Mouse (Mus musculus): ENCODE measurements around the gene H2afx. TPM values are rescaled to one million over a fixed set of nuclear protein-coding genes. Genes with fewer than 3 reads are reported as not detected.
A peak's percentile ranks its signal among the peaks of the same experiment; 100 is the strongest.
"Not testable (repeated sequence)": the region's sequence is repeated elsewhere in the genome, so short reads cannot be mapped to it uniquely, and the experiment has no call there.

H2afx gene
- total RNA-seq, 2 experiments from 2014 or later: 50.5 to 59.1 TPM

DNA sequence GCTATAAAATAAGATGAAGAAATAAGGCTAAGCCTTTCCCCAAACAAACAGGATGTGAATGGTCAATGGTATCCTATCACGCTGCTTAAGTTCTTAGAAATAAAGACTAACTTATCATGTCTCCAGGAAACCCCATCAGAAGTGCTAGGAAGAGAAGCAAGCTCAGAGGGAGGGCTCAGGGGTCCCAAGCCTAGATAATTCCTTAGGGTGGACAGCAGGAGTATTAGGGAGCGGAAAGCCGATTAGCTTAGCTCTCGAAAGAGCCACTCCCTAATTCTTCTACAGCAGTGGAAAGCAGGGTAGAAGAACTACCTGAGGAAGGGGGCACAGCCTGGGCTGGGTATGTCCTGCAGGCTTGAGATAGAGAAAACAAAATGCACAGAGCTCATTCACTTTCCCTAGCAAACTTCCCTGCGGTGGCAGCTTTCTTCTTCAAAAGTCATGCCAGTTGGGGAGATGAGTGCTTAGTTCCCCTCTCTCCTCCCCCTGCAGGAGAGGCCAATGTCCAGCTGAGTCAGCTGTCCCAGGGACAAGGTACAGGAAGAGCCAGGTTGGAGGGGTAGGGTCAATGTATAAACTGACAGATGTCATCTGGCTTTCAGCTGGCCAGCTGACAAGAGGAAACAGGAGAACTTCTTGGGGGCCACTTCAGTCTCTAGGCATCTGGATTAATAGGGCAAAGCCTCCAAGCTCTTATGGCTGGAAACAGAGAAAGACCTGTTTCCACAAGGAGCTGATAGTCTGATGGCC, 16.2 kb upstream of the H2afx start:
- no peak for DNase-seq (ENCODE audit: low spot score in 2 of 2)

DNA sequence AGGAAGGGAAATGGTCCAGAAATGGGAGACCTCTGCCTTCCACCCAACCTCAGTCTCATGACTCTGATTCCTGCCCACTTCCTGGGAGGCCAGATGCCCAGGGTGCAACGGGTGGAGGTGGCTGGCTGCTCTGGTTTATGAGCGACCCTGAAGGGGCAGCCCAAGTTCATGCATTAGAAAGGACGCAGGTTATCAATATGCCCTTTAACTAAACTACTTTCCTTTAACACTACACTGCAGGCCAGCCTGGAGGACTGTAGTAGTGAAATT, 15.7 kb upstream of the H2afx start:
- no peak for DNase-seq (ENCODE audit: low spot score in 2 of 2)

DNA sequence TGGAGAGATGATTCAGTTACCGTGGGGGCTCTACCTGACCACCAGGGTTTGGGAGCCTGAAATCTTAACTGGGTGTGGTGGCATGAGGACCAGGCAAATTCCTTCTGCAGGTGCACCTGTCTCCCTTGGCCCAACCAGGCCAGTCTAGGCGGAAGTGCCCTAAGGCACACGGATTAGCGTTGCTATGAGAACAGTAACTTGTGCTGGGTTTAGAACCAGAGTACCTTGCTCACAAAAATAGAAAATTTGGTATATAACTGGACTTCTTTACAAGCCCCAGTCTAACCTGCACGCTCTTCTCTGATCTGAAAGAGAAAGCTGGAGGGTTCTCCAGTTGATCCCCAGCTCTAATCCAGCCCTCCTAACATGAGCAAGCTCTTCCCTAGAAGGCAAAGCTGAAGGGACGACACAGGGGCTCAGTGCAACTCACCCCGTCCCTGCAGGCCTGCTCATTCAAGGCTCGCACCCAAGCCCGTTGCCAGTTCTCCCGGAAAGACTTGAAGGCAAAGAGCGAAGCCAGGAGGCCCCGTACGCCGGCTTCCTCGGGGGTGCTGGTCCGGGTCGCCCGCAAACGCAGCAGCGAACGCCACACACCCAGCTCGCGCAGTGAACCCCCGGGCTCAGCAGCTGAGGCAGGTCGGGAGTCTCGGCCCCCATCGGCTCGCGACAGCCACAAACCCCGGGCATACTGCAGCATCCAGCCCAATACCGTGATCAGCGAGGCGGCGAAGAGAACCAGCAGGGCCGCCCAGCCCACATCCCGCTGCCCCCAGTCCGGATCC, 15.2 kb upstream of the H2afx start:
- DNase-seq (ENCODE audit: low spot score in 2 of 2): peak in 1 of 2 experiments; percentile 42

DNA sequence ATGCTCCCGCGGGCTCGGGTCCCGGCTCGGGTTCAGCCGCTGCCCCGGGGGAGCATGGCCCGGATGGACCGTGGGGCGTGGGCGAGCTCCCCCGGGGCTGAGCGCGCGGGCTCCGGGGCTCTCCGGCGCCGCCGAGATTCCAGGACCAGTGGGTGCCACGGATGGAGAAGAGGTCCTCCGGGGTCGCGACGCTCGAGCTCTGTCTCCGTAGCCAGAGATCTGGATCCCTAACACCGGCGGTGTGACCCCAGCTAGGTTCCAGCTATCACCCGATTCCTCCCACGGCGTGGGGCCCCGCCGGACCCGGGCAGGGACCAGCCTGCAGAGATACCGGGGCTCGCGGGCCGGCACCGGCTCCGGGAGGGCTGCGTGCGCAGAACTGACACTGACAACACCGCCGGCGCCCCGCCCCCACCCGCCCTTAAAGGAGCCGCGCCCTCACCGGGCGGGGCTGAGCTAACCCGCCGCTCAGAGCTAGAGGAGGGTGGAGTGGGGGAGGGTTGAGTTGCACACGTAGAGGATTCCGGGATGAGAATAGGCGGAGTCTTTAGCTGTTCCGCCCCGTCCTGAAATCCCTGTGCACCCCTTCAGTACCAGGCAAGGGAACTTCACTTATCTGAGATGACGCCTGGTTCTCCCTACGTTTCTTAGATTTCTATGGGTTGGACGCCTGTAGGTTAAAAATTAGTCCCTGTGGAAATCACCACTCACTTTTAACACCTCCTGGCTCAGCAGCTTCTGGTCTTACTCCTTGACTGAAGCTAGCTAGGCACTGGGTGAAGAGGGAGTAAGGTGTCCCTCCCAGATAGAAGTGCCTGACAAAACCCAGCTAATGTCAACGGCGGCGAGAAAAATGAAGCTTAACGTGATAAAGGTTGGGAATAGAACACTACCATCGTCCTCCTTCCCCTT, 14.4 kb upstream of the H2afx start, which contains the start of gene C2cd2l:
C2cd2l (minus strand) TSS at position 399 of the 912 bp plus-strand sequence.
- DNase-seq (ENCODE audit: low spot score in 2 of 2): peak; percentile 77 to 96

DNA sequence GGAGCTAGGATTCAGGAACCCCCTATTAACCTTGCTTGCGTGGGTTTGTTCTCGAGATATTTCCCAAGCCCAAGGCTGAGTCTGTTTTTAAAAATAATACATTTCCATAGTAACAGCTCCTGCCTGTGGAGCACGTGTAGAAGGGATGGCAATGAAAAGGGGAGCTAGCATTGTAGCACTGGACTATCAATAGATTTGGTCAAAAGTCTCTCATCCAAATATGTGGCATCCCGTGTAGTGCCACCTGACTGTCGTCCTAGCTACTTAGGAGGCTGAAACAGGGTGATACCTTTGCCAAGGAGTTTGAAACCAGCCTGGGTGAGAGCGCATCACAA, 13.7 kb upstream of the H2afx start:
- no peak for DNase-seq (ENCODE audit: low spot score in 2 of 2)

DNA sequence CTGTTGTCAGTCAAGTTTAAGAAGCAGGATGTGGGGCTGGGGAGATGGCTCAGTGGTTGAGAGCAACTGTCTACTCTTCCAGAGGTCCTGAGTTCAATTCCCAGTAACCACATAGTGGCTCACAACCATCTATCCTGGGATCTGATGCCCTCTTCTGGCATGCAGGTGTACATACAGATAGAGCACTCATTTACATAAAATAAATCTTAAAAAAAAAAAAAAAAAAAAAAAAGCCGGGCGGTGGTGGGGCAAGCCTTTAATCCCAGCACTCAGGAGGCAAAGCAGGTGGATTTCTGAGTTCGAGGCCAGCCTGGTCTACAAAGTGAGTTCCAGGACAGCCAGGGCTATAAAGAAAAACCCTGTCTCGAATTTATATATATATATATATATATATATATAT, 10.8 kb upstream of the H2afx start:
- not testable (repeated sequence) for DNase-seq (ENCODE audit: low spot score in 2 of 2)

DNA sequence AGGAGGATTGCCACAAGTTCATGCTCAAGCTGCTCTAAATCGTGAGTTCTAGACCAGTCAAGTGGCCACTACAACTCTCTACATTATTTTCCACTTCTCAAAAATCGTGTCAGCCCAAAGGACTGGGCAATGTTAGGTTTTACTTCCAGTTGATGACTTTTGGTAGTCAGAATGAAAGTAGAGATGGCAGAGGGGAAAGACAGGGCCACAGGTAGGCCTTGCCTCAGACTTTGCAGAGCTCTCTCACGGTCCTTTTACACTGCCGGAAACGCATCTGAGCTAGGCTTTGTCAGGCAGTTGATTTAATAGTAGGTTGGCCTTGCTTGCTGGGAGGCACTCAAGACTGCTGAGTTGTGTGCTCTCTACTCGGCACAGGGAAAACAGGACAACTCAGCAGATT, 10.3 kb upstream of the H2afx start:
- DNase-seq (ENCODE audit: low spot score in 2 of 2): no peak

DNA sequence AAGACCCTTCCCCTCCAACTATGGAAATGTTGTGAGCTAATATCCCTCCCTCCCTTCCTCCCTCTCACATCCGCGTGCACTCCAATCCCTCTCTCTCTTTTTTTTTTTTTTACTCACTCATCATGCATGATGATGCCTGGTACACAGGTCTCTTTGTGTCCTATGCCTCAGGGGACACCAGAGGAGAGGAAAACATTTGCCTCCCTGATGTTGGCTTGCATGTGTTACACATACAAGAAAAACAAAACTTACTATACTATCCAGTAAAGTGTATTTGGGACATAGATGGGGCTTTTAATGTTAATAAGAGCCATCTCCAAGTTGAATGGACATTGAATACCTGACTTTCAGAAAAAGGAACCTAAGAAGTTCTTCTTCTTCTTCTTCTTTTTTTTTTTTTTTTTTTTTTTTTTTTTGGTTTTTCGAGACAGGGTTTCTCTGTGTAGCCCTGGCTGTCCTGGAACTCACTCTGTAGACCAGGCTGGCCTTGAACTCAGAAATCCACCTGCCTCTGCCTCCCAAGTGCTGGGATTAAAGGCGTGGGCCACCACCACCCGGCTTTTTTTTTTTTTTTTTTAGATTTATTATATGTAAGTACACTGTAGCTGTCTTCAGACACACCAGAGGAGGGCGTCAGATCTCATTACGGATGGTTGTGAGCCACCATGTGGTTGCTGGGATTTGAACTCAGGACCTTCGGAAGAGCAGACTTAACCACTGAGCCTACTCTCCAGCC, 9.3 kb upstream of the H2afx start:
- not testable (repeated sequence) for DNase-seq (ENCODE audit: low spot score in 2 of 2)

- peak in 1 of 2 experiments; percentile 83 for DNase-seq (ENCODE audit: low spot score in 2 of 2)
Measured at GRCm38 (mm10) chr9:44325768-44326370, 8.6 kb upstream of the H2afx start, which contains the start of gene Dpagt1. TSS of gene Dpagt1 (plus strand) at chr9:44326019.

DNA sequence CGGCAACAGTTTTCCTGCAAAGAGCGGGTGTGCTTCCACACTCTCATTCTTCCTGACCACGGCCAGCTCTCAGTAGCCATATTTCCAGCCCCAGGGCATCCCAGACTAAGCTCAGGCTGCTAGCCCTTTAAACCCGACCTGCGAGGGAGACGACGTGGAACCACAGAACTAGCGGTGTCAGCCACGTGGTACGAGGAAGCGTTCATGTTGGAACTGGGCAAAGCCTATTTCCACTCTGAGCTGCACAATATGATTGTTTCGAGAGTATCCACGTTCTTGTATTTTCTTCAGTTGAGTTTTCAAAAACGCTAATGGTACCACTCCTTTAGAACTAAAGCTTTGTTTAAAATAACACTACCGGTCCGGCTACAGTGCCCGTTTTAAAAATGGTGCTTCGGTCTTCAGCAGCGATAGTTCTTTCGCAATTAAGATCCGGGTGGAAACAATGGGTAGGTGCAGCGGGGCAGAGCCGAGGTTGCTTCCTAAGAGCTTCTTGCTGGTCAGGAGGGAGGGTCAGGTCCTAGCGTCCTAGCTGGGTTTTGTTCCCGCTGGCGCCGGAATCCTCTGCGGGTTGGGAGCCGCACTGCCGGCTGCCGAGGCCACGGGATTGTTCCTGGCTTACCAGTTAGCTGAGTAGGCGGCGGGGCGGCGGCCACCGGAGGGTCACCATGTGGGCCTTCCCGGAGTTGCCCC, 8.0 kb upstream of the H2afx start:
- DNase-seq (ENCODE audit: low spot score in 2 of 2): peak; percentile 69 to 87

DNA sequence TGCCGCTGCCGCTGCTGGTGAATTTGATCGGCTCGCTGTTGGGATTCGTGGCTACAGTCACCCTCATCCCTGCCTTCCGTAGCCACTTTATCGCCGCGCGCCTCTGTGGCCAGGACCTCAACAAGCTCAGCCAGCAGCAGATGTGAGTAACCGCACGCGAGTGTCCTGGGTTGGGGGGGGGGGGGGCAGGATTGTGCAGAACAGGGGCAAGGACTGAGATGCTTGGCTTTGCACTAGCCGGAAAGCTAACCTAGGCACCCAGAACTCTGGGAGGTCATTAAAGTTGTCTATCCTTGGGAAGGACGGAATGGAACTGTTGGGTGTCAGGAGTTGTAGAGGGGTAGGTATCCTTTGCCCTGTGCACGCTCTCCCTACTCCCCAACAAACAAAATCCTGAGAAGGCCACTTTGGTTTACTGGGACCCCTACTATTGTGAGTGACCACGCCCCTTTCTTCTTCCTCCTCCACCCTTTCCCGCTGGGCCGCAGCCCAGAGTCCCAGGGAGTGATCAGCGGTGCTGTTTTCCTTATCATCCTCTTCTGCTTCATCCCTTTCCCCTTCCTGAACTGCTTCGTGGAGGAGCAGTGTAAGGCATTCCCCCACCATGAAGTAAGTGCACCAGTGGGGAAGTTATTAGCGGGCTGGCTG, 7.3 kb upstream of the H2afx start:
- no peak for DNase-seq (ENCODE audit: low spot score in 2 of 2)

DNA sequence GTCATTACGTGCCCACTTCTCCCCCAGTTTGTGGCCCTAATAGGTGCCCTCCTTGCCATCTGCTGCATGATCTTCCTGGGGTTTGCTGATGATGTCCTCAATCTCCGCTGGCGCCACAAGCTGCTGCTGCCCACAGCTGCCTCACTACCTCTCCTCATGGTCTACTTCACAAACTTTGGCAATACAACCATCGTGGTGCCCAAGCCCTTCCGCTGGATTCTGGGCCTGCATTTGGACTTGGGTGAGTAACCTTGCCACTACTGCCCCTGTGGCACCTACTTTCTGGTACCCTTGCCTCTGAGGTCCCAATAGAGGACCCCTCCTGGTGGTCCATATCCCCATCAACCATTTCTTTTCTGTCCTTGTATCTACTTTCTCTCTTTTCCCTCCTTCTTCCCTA, 6.6 kb upstream of the H2afx start:
- no peak for DNase-seq (ENCODE audit: low spot score in 2 of 2)

- DNase-seq (ENCODE audit: low spot score in 2 of 2): no peak
Measured at GRCm38 (mm10) chr9:44330736-44331135, 3.8 kb upstream of the H2afx start.

- no peak for DNase-seq (ENCODE audit: low spot score in 2 of 2)
Measured at GRCm38 (mm10) chr9:44332918-44333638, 1.4 kb upstream of the H2afx start.

- no peak for DNase-seq (ENCODE audit: low spot score in 2 of 2)
Measured at GRCm38 (mm10) chr9:44335331-44336092, 1.0 kb downstream of the H2afx start.

GRCm38 (mm10) chr9:44336093-44336406, 1.6 kb downstream of the H2afx start:
- no peak for DNase-seq (ENCODE audit: low spot score in 2 of 2)

- not testable (repeated sequence) for DNase-seq (ENCODE audit: low spot score in 2 of 2)
Measured at GRCm38 (mm10) chr9:44336513-44336912, 2.0 kb downstream of the H2afx start.

DNA sequence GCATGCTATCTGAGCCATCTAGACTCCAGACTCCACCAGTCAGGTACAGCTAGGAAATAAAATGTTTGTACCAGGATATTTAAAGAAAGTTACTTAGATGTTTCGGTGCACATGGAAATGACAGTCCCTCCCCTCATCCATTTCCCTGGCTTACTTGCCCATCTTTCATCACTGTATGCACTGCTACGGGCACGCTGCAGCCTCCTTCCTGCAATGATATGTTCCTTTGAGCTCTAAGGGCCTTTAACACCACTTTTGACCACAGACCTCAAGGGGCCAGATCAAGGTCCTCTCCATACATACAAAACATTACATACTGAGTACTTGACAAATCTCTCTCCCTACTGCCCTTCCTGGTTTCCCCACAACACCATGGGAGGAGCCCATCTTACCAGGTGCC, 2.5 kb downstream of the H2afx start:
- no peak for DNase-seq (ENCODE audit: low spot score in 2 of 2)

Data from layer of hippocampus, postnatal 14 days (tissue).